Mouse (Mus musculus): ENCODE data around the gene Ctu1.
A peak's percentile ranks its signal among the peaks of the same experiment; 100 is the strongest.
"Not testable (repeated sequence)": the region's sequence is repeated elsewhere in the genome, so short reads cannot be mapped to it uniquely, and the experiment has no call there.

The Ctu1 gene

GRCm38 (mm10) chr7:43680960-43681359, 9.1 kb downstream of the Ctu1 start:
- DNase-seq (ENCODE audit: low spot score): peak; percentile 49

GRCm38 (mm10) chr7:43682511-43682910, 10.7 kb downstream of the Ctu1 start:
- DNase-seq (ENCODE audit: low spot score): not testable (repeated sequence)

- no peak for DNase-seq (ENCODE audit: low spot score)
These were observed 13.3 kb downstream of the Ctu1 start for GRCm38 (mm10) chr7:43685088-43685487.

- DNase-seq (ENCODE audit: low spot score): no peak
These were observed 18.3 kb downstream of the Ctu1 start, which contains the start of gene Klk14 for GRCm38 (mm10) chr7:43690118-43690517. Klk14 (plus strand) TSS chr7:43690418.

GRCm38 (mm10) chr7:43710031-43710430, 38.2 kb downstream of the Ctu1 start:
- no peak for DNase-seq (ENCODE audit: low spot score)

- no peak for DNase-seq (ENCODE audit: low spot score)
These were observed 40.5 kb downstream of the Ctu1 start, which contains the start of gene Klk13 for GRCm38 (mm10) chr7:43712267-43712666. Klk13 (plus strand) TSS chr7:43712567.

GRCm38 (mm10) chr7:43712917-43713316, 41.1 kb downstream of the Ctu1 start:
- no peak for DNase-seq (ENCODE audit: low spot score)

GRCm38 (mm10) chr7:43713741-43714351, 42.0 kb downstream of the Ctu1 start:
- no peak for DNase-seq (ENCODE audit: low spot score)
